Mouse (Mus musculus) kidney, postnatal 36 days (tissue): ENCODE data around the gene Tprkb.
A peak's percentile ranks its signal among the peaks of the same experiment; 100 is the strongest.
"Not testable (repeated sequence)": the region's sequence is repeated elsewhere in the genome, so short reads cannot be mapped to it uniquely, and the experiment has no call there.

Experiments
- DNase-seq, 2 experiments: peaks; one replicate each; pipeline ENCODE4 v3.0.0; 2021 to 2022; ENCODE audit warnings: mixed read lengths in 2 of 2

The Tprkb gene

DNA sequence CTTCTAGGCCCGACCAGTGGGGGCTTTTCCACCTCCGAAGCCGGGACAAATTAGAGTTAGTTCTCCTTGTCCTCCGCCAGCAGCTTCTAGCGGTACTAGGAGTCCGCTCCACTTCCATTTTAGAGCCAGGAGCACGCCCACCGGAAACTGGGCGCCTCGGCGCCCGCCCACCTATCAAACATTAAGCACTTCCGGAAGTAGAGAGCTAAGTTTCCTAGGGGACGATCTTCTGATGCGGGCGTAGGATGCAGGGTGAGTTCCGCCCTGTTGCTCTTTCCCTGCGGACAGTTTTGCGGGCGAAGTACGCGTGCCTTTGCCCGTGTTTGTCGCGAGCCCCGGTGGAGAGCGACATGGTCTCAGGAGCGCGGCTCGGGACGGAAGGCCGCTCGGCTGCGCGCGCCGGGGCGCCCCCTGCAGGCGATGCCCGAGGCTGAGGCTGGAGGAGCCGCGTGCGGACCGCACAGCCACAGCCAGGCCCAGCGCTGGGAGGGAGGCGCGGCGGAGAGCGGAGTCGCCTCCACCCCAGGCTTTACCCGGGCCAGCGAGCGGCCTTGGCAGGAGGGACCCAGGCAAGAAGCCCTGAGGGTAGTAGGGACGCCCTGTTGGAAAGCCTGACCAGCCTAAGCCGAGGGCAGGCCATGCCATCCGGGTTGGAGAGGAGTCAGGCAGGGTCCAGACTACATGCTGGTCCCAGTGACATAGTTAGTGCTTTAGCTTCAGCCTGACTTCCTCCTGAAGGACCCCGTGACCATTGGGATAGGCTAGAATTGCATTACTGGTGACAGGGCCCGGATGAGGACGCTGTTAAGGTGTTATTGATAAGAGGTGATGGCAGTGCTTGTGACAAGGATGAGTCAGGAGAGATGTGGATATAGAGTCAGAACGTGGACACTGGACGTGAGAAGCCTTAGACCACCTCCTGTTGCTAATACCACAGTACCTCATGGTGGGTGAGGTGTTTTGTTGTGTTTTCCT, 4.2 kb downstream of the Tprkb start, which contains the start of gene Nat8f1:
TSS of gene Nat8f1 (minus strand) at position 149 of the 975 bp plus-strand sequence.
- peak; percentile 93 to 95 for DNase-seq

DNA sequence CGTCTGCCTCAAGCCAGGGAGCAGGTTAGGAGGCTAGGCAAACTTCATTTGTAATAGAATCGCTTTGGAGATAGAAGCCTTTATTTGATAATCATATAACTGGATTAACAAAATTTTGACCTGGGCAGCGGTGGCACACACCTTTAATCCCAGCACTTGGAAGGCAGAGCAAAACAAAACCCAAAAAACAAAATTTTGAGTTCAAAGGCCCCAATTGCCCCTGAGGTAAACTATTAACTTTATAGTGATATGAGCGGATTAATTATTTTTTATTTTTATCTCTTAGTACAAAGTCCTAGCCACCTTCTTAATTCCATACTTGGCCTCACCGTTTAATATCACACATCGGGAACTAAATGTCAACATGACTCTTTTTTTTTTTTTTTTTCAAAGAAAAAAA, 4.9 kb downstream of the Tprkb start:
- peak in 1 of 2 experiments; percentile 34 for DNase-seq

GRCm38 (mm10) chr6:85918341-85918740, 6.7 kb downstream of the Tprkb start:
- not testable (repeated sequence) for DNase-seq

GRCm38 (mm10) chr6:85919401-85919800, 7.7 kb downstream of the Tprkb start:
- DNase-seq: peak; percentile 31 to 70

DNA sequence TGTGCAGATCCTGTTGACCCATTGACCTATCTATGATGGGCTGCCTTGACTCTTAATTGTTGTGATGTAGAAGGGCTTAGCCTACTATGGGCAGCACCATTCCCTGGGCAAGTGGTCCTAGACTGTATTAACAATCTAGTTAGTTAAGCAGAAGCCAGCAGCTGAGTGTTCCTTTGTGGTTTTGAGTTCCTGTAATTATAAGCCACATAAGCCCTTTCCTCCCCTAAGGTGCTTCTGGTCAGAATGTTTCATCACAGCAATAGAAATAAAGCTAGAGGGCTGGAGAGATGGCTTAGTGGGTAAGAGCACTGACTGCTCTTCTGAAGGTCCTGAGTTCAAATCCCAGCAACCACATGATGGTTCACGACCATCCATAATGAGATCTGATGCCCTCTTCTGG, 12.0 kb downstream of the Tprkb start:
- no peak for DNase-seq

- DNase-seq: no peak
Observed at GRCm38 (mm10) chr6:85926709-85927108, 15.0 kb downstream of the Tprkb start.

GRCm38 (mm10) chr6:85927476-85928464, 16.1 kb downstream of the Tprkb start:
- DNase-seq: peak; percentile 78 to 85

DNA sequence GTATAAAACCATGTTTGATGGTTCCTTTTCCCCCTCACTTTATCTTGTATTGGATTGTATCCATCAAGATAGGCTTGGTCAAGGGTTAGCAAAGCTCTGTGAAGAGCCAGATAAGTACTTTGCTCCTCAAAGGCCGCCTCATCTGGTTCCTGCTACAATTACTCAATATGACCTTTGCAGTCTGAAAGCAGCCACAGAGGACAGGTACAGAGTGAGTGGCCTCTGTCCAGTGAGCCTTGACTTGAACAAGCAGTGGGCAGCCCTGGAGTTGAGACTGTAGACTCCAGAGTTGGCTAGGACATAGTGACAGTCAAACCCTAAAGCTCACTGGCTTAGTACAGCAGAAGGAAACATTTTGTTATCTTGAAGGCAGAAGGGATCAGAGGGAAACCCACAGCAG, 17.6 kb downstream of the Tprkb start:
- DNase-seq: peak; percentile 63 to 87

- peak; percentile 81 to 91 for DNase-seq
Observed at GRCm38 (mm10) chr6:85934047-85934446, 22.4 kb downstream of the Tprkb start.

DNA sequence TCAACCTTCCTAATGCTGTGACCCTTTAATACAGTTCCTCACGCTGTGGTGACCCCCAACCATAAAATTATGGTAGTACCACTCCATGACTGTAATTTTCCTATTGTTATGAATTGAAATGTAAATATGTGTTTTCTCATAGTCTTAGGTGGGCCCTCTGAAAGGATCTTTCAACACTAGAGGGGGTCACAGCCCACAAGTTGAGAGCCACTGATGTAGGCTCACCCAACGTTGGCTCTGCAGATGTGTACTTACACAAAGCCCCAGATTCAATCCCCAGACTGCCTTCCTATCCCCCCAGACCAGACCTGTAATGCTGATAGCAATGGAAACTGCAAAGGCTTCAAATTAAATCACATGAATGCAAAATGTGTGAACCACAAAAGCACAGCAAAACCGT, 24.0 kb downstream of the Tprkb start:
- DNase-seq: no peak

- peak; percentile 89 to 94 for DNase-seq
Observed at GRCm38 (mm10) chr6:85936508-85937465, 25.1 kb downstream of the Tprkb start.

DNA sequence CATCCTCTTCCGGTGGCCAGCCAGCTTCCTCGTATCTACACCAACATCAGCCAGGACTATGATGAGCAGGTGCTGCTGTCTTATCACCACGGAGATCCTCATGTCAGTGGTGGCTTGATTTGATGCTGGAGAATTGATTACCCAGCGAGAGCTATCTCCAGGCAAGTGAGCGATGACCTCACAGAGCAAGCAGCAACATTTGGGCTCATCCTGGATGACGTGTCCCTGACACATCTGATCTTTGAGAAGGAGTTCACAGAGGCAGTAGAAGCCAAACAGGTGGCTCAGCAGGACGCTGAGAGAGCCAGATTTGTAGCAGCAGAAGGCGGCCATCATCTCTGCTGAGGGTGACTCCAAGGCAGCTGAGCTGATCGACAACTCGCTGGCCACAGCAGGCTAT, 27.0 kb downstream of the Tprkb start:
- DNase-seq: no peak

DNA sequence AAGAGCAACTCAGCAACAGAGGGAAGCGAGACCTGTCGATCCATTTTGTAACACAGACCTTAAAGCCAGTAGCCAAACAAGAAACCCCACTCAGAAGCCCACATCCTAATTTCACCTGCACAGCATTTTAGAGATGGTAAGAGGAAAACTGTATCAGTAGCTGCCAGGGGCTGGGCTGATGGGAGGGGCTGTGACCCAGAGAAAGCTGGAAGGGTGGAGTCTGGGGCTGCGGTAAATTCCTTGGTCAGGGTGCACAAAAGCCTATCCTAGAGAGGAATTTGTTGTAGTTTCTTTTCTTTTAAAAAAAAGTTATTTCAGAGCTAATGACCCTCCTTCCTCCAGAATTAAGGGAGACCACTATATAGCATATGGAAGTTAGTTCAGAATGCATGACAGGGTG, 30.8 kb downstream of the Tprkb start:
- DNase-seq: no peak

GRCm38 (mm10) chr6:85948549-85948948, 36.9 kb downstream of the Tprkb start:
- DNase-seq: no peak

DNA sequence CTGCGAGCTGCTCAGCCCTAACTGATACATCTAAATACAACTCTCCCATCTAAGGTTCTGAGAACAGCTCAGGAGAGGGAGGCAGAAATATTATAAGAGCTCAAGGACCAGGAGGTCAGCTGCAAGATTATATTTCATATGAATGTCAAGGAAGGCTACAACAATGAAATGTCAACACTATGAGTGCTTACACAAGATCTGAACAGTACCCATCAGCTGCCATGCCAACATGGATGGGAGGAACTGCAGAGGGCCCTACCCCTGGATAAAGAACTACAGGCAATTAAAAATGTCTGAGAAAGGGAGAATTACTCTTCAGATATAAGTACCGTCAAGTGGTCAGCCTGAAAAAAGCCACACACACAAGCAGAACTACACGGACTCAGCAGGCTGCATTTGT, 45.9 kb downstream of the Tprkb start:
- no peak for DNase-seq

GRCm38 (mm10) chr6:85961101-85962091, 49.7 kb downstream of the Tprkb start, which contains the start of gene Dusp11:
TSS of gene Dusp11 (minus strand) at chr6:85961667.
- DNase-seq: peak; percentile 93 to 95

DNA sequence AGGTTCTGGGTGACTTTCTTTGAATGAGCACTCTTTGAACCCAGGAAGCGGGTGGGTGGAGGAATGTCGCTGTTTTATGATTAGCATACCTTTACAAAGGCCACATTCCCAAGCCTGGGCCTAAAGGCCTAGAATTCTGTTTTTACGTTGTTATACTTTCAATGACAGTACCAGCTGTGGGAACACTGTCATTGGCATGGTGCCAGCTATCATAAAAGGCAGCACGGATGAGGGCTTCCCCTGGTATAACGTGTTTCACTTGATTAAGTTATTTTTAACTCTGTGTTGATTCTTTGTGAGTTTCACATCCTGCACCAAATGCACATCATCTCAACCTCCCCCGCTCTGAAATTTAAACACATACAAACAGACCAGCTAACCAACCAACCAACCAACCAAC, 54.4 kb downstream of the Tprkb start:
- DNase-seq: not testable (repeated sequence)

DNA sequence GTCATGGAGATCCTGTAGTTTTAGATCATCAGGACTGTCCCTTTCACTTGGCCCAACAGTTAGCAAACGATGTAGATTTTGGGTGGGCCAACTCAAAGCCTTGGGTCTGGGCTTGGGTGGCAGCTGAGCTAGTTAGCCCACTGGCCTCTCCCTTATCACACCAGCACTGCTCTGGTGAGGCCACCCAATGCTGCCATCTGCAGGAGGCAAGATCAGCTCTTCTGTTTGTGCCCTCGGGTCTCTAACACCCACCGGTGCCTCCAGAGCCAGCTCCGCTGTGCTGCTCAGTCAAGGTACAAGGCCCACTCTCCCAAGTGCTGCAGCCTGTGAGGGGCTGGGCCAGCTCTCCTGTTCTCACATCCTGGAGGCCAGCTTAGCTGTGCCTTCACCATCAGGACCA, 55.0 kb downstream of the Tprkb start:
- peak in 1 of 2 experiments; percentile 18 for DNase-seq

GRCm38 (mm10) chr6:85969889-85970288, 58.2 kb downstream of the Tprkb start:
- DNase-seq: no peak

DNA sequence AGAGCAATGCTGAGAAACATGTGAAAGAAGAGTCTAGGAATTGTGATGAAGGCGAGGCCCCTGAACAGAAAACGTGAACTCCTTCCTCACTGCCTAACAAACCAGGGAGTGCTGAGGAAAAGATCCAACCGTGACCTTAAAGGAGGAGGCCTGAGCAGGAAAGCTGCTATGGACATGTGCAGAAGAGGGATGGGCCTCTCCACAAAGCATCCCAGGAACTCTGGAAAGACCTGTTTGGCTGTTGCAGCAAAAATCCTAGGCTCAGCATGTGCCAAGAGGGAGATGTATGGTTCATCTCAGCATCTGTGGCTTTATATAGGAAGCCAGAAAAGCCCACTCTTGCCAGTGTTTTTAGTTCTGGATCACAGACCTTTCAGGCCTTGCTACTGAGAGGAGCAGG, 61.0 kb downstream of the Tprkb start:
- no peak for DNase-seq

DNA sequence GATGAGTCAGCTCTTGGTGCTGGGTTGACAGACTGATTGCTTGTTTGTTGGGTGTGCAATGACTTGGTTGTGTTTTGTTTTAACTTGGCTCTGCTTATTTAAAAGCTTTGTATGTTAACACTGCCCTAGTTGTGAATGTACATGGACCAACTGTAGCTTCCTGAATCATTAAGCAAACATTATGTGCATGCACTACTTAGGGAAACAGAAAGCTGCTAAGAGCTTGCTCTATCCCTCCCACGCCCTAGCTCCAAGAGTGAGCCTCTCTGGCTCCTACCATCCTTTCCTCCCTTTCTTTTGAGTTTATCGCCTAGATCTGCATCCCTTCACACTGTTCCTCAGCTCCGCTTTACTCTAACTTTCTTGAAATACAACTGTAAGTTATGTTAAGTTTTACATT, 61.7 kb downstream of the Tprkb start:
- DNase-seq: no peak
